Mouse (Mus musculus): ENCODE data around the gene Cyp2s1. TPM values are rescaled to one million over a fixed set of nuclear protein-coding genes. Genes with fewer than 3 reads are reported as not detected.
A peak's percentile ranks its signal among the peaks of the same experiment; 100 is the strongest.

The Cyp2s1 gene
- polyA plus RNA-seq, 1 experiment from 2014 or later, result 3.0 TPM

DNA sequence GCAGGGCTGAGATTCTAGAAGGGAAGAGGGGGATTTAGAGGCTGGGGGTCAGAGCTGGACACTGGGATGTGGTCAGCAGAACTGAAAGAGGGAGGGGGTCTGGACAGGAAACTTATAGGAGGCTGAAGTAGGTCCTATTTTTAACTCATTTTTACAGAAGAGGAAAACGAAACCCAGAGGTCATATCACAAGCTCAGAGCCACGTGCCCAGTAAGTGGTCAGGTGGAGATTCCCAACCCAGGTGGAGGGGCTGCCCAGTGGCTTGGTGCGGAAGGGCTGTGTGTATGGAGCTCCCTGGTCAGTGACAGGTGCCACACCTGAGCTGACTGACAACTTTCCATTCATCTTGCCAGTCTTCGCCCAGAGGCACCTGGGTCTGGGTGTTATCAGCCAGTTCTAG lies 29.7 kb downstream of the Cyp2s1 start:
- Histone ChIP-seq H3K9me3 (ENCODE audit: control insufficient read depth, low read length) (no peaks in the 10 kb centered on the region), H3K27me3 (ENCODE audit: control insufficient read depth, insufficient read depth, low read length) (no peaks in the 10 kb centered on the region), H3K4me2 (ENCODE audit: low read length) (peak overlapping the region; percentile 93), H3K36me3 (ENCODE audit: control insufficient read depth, insufficient read depth, low read length) (no peaks in the 10 kb centered on the region), H3K4me3 (ENCODE audit: control insufficient read depth in 1 of 2, insufficient read depth in 1 of 2, low read depth in 1 of 2, low read length in 2 of 2) (peak overlapping the region in 1 of 2 experiments; percentile 61; a peak in 3 of 4 replicates), H3K9ac (ENCODE audit: low read length) (0 out of 2 replicates have a peak overlapping the region, but pooled peaks have one; percentile 76), H3K27ac (replicated peaks in 1 of 2; ENCODE audit: control insufficient read depth in 1 of 2, insufficient read depth in 1 of 2, low read depth in 2 of 2, low read length in 2 of 2) (peak overlapping the region in 1 of 2 experiments; percentile 21; a peak in 1 of 4 replicates), H3K4me1 (ENCODE audit: control insufficient read depth in 2 of 2, insufficient read depth in 2 of 2, low read length in 2 of 2) (peaks cover 25 to 38% of the 10 kb centered on the region in 2 experiments)
- ATAC-seq (ENCODE audit: insufficient number of reproducible peaks, insufficient read depth, low FRiP score, low read depth), result no peak
- 25% methylated on average over 4 of the region's 4 CpGs for WGBS

DNA sequence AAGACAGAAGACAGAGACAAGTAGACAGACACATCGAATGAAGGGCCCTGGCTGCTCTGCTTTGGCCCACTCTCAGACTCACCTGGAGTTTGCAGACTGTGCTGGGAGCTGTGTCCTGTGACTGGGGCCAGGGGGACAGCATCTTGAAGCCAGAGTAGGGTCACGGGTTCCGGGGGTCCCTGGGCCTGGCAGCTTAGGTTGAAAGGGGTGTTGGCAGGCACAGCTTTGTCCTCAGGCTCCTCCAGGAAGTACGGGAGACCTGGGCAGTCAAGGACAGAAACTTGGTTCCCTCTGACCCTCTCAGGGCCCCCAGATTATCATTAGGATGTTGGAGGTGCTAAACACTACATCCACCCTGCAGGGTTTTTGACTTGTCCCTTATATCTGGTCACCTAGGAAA lies 31.0 kb downstream of the Cyp2s1 start:
- H3K4me2 ChIP-seq (ENCODE audit: low read length), result no peak overlapping the region
- no peaks in the 10 kb centered on the region for H3K9me3 ChIP-seq (ENCODE audit: control insufficient read depth, low read length)
- no peak overlapping the region; the same call in 1 of the 2 replicates for H3K9ac ChIP-seq (ENCODE audit: low read length)
- H3K27ac ChIP-seq (replicated peaks in 1 of 2; ENCODE audit: control insufficient read depth in 1 of 2, insufficient read depth in 1 of 2, low read depth in 2 of 2, low read length in 2 of 2), result no peak overlapping the region
- H3K36me3 ChIP-seq (ENCODE audit: control insufficient read depth, insufficient read depth, low read length), result 0 out of 2 replicates have a peak, but pooled peaks cover 4% of the 10 kb centered on the region
- ATAC-seq (ENCODE audit: insufficient number of reproducible peaks, insufficient read depth, low FRiP score, low read depth), result no peak
- H3K4me1 ChIP-seq (ENCODE audit: control insufficient read depth in 2 of 2, insufficient read depth in 2 of 2, low read length in 2 of 2), result peaks cover 31 to 47% of the 10 kb centered on the region in 2 experiments
- H3K27me3 ChIP-seq (ENCODE audit: control insufficient read depth, insufficient read depth, low read length), result no peaks in the 10 kb centered on the region
- H3K4me3 ChIP-seq (ENCODE audit: control insufficient read depth in 1 of 2, insufficient read depth in 1 of 2, low read depth in 1 of 2, low read length in 2 of 2), result no peak overlapping the region
- 63% methylated on average over 4 of the region's 4 CpGs for whole genome bisulfite sequencing

DNA sequence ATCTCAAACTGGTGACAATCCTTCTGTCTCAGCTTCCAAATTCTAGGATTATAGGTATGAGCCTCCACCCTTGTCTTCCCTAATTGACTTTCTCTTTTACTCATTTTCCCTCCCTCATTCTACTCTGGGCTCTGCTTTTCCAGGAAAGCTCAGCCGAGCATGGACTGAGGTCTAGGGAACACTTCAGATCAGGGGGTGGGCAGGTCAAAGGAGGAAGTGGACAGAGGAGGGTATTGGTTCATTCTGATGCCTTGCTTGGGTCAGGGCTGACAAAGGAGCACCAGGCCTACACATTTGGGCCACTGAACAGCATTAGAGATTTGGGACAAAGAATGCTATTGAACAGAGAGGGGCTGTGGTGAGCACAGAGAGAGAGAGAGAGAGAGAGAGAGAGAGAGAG lies 31.9 kb downstream of the Cyp2s1 start:
- Histone ChIP-seq H3K9ac (ENCODE audit: low read length) (no peak overlapping the region), H3K4me2 (ENCODE audit: low read length) (no peak overlapping the region), H3K27me3 (ENCODE audit: control insufficient read depth, insufficient read depth, low read length) (no peaks in the 10 kb centered on the region), H3K36me3 (ENCODE audit: control insufficient read depth, insufficient read depth, low read length) (0 out of 2 replicates have a peak, but pooled peaks cover 5% of the 10 kb centered on the region), H3K9me3 (ENCODE audit: control insufficient read depth, low read length) (no peaks in the 10 kb centered on the region), H3K4me1 (ENCODE audit: control insufficient read depth in 2 of 2, insufficient read depth in 2 of 2, low read length in 2 of 2) (peaks cover 28 to 47% of the 10 kb centered on the region in 2 experiments), H3K27ac (replicated peaks in 1 of 2; ENCODE audit: control insufficient read depth in 1 of 2, insufficient read depth in 1 of 2, low read depth in 2 of 2, low read length in 2 of 2) (no peak overlapping the region), H3K4me3 (ENCODE audit: control insufficient read depth in 1 of 2, insufficient read depth in 1 of 2, low read depth in 1 of 2, low read length in 2 of 2) (no peak overlapping the region)
- WGBS, result 56% methylated on average over 1 of the region's 1 CpGs
- no peak for ATAC-seq (ENCODE audit: insufficient number of reproducible peaks, insufficient read depth, low FRiP score, low read depth)

DNA sequence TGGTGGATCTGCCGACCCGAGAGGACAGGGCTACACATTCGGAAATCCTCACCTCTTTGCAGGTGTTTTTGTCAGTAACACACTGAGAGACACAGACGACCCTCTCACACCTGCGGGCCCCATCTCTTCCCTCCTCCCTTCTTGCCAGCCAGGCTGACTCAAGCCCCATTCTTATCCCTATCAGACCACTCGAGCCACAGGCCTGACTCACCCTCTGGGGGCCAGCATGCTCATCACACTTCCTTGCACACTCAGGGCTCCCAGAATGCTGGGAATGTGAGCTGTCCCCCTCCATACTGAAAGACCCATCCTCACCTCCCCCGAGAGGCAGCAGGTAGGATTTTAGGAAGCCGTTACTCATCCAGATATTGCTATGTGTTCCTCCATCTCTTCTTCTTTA lies 33.0 kb downstream of the Cyp2s1 start:
- Histone ChIP-seq H3K27me3 (ENCODE audit: control insufficient read depth, insufficient read depth, low read length) (no peaks in the 10 kb centered on the region), H3K36me3 (ENCODE audit: control insufficient read depth, insufficient read depth, low read length) (peaks cover 5% of the 10 kb centered on the region; the same call in 1 of the 2 replicates), H3K4me2 (ENCODE audit: low read length) (no peak overlapping the region), H3K9me3 (ENCODE audit: control insufficient read depth, low read length) (no peaks in the 10 kb centered on the region), H3K9ac (ENCODE audit: low read length) (no peak overlapping the region), H3K27ac (replicated peaks in 1 of 2; ENCODE audit: control insufficient read depth in 1 of 2, insufficient read depth in 1 of 2, low read depth in 2 of 2, low read length in 2 of 2) (no peak overlapping the region), H3K4me3 (ENCODE audit: control insufficient read depth in 1 of 2, insufficient read depth in 1 of 2, low read depth in 1 of 2, low read length in 2 of 2) (no peak overlapping the region), H3K4me1 (ENCODE audit: control insufficient read depth in 2 of 2, insufficient read depth in 2 of 2, low read length in 2 of 2) (peaks cover 24 to 42% of the 10 kb centered on the region in 2 experiments)
- ATAC-seq (ENCODE audit: insufficient number of reproducible peaks, insufficient read depth, low FRiP score, low read depth), result no peak
- 32% methylated on average over 8 of the region's 8 CpGs for WGBS

DNA sequence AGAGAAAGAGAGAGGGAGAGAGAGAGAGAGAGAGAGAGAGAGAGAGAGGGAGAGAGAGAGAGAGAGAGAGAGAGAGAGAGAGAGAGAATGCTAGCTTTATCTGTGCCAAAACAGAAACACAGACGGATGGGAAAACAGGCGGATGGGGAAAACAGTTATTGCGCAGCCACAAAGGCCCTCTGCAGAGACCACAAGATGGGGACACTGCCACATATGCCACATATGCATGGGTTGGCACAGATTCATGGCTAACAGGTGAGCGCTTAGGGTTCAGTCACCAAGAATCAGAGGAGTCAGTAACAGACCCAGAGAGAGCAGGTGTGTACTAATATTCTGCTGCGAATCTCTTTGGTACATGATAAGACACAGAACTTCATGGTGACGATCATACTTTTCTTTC lies 34.0 kb downstream of the Cyp2s1 start:
- WGBS, result 64% methylated on average over 6 of the region's 6 CpGs
- Histone ChIP-seq H3K4me3 (ENCODE audit: control insufficient read depth in 1 of 2, insufficient read depth in 1 of 2, low read depth in 1 of 2, low read length in 2 of 2) (no peak overlapping the region), H3K4me2 (ENCODE audit: low read length) (no peak overlapping the region), H3K27ac (replicated peaks in 1 of 2; ENCODE audit: control insufficient read depth in 1 of 2, insufficient read depth in 1 of 2, low read depth in 2 of 2, low read length in 2 of 2) (no peak overlapping the region), H3K27me3 (ENCODE audit: control insufficient read depth, insufficient read depth, low read length) (no peaks in the 10 kb centered on the region), H3K9me3 (ENCODE audit: control insufficient read depth, low read length) (no peaks in the 10 kb centered on the region), H3K36me3 (ENCODE audit: control insufficient read depth, insufficient read depth, low read length) (peaks cover 15% of the 10 kb centered on the region), H3K9ac (ENCODE audit: low read length) (no peak overlapping the region), H3K4me1 (ENCODE audit: control insufficient read depth in 2 of 2, insufficient read depth in 2 of 2, low read length in 2 of 2) (peaks cover 22 to 39% of the 10 kb centered on the region in 2 experiments)
- no peak for ATAC-seq (ENCODE audit: insufficient number of reproducible peaks, insufficient read depth, low FRiP score, low read depth)

DNA sequence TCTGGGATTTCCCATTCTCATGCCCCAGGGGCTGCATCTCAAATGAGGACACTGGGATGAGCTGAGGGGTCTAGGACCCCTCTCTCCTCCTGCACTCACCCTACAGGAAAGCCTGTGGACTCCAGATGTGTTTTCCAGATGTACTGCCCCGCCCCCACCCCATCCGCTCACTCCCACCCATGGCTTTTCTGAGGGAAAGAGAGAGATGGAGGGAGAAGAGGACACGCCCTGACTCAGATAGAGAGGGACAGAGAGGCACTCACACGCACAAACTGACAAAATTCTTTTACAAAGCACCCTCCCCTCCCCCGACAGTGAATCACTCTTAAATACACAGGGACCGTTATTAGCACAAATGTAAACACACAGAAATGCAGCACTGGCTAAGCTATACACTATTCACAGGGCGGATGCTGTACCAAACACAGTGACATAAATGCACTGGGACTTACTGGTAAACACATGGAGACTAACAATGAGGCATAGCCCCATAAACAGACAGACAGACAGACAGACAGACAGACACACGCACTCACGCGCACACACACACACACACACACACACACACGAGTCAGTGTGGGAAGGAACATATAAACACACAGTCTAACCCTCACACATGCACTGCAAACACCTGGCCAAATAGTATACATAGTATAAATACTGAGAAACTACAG lies 34.6 kb downstream of the Cyp2s1 start:
- peak overlapping the region; percentile 31 to 34 for H3K4me3 ChIP-seq (ENCODE audit: control insufficient read depth in 1 of 2, insufficient read depth in 1 of 2, low read depth in 1 of 2, low read length in 2 of 2)
- 43% methylated on average over 11 of the region's 11 CpGs for WGBS
- H3K4me2 ChIP-seq (ENCODE audit: low read length), result peak overlapping the region; percentile 85
- no peaks in the 10 kb centered on the region for H3K27me3 ChIP-seq (ENCODE audit: control insufficient read depth, insufficient read depth, low read length)
- peaks cover 16 to 33% of the 10 kb centered on the region in 2 experiments for H3K4me1 ChIP-seq (ENCODE audit: control insufficient read depth in 2 of 2, insufficient read depth in 2 of 2, low read length in 2 of 2)
- H3K36me3 ChIP-seq (ENCODE audit: control insufficient read depth, insufficient read depth, low read length), result peaks cover 17% of the 10 kb centered on the region
- H3K9ac ChIP-seq (ENCODE audit: low read length), result peak overlapping the region; percentile 66
- no peaks in the 10 kb centered on the region for H3K9me3 ChIP-seq (ENCODE audit: control insufficient read depth, low read length)
- peak overlapping the region in 1 of 2 experiments; percentile 59; a peak in 2 of 4 replicates for H3K27ac ChIP-seq (replicated peaks in 1 of 2; ENCODE audit: control insufficient read depth in 1 of 2, insufficient read depth in 1 of 2, low read depth in 2 of 2, low read length in 2 of 2)
- peak; percentile 28; the same call in 1 of the 2 replicates for ATAC-seq (ENCODE audit: insufficient number of reproducible peaks, insufficient read depth, low FRiP score, low read depth)

DNA sequence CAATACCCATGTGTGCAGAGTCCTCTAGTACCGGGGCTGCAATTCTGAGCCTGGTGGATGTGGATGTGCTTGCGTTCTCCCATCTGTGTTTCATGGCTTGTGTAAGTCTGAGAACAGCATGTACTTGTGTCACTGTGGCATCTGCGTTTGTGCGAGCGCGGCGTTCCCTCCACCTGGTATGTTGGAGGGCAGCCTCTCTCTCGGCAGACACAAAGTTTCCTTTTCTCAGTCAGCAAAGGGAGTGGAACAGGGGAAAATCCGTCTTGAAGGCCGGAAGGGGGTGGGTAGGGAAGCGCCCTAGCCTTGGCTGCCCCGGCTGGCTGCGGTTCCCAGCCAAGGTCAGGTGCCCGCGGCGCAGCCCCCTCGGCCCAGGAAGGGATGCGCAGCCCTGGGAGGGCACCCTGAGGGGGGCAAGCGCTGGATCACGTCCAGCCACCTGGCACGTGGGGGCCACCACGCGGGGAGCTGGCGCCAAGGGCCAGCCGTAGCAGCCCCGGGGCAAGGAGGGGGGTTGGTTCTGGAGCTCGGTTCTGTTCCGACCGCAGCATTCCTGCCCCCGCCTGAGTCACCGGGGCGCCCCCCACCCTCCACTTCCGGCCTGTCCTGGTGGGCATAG lies 35.3 kb downstream of the Cyp2s1 start:
- Histone ChIP-seq H3K36me3 (ENCODE audit: control insufficient read depth, insufficient read depth, low read length) (peaks cover 17% of the 10 kb centered on the region), H3K4me2 (ENCODE audit: low read length) (peak overlapping the region; percentile 85), H3K27ac (replicated peaks in 1 of 2; ENCODE audit: control insufficient read depth in 1 of 2, insufficient read depth in 1 of 2, low read depth in 2 of 2, low read length in 2 of 2) (peak overlapping the region in 1 of 2 experiments; percentile 59; a peak in 2 of 4 replicates), H3K4me3 (ENCODE audit: control insufficient read depth in 1 of 2, insufficient read depth in 1 of 2, low read depth in 1 of 2, low read length in 2 of 2) (peak overlapping the region; percentile 31 to 34), H3K9me3 (ENCODE audit: control insufficient read depth, low read length) (no peaks in the 10 kb centered on the region), H3K9ac (ENCODE audit: low read length) (peak overlapping the region; percentile 66), H3K4me1 (ENCODE audit: control insufficient read depth in 2 of 2, insufficient read depth in 2 of 2, low read length in 2 of 2) (peaks cover 12 to 27% of the 10 kb centered on the region in 2 experiments), H3K27me3 (ENCODE audit: control insufficient read depth, insufficient read depth, low read length) (no peaks in the 10 kb centered on the region)
- WGBS, result 13% methylated on average over 30 of the region's 33 CpGs
- peak; percentile 31; the same call in 1 of the 2 replicates for ATAC-seq (ENCODE audit: insufficient number of reproducible peaks, insufficient read depth, low FRiP score, low read depth)
